Mouse (Mus musculus): Measurements from ENCODE around the gene Olfr912. TPM values are rescaled to one million over a fixed set of nuclear protein-coding genes. Genes with fewer than 3 reads are reported as not detected.

Olfr912 gene
- not detected for total RNA-seq (2021)
- long read RNA-seq, experiment 1 = 0 reads
- long read RNA-seq, experiment 2 = 0 reads

- DNase-seq (ENCODE audit: extremely low spot score in 1 of 2, low spot score in 2 of 2) = no peak
- H3K4me3 ChIP-seq = no peak within 1 kb of the TSS
- intact Hi-C loops (cut with DNase I) = no loop called here
- TF ChIP-seq CTCF (IDR thresholded peaks at IDR 0.05) = no peak
- H3K27ac ChIP-seq = no peak within 1 kb of the TSS
These were observed at the start of gene Olfr912 for GRCm38 (mm10) chr9:38579878-38580277. Gene Olfr912, plus strand, starts transcription at chr9:38580178.

GRCm38 (mm10) chr9:38537549-38537948 is 42.4 kb upstream of the Olfr912 start, which contains the start of gene Olfr910:
Gene Olfr910, plus strand, starts transcription at chr9:38537849.
- intact Hi-C loops (cut with DNase I) = no loop called here
- no peak within 1 kb of the TSS for H3K27ac ChIP-seq
- TF ChIP-seq CTCF (IDR thresholded peaks at IDR 0.05) = no peak
- H3K4me3 ChIP-seq = no peak within 1 kb of the TSS
- no peak for DNase-seq (ENCODE audit: extremely low spot score in 1 of 2, low spot score in 2 of 2)

GRCm38 (mm10) chr9:38591056-38591455 is 11.1 kb downstream of the Olfr912 start:
- Histone ChIP-seq H3K27ac (no peak overlapping the region), H3K4me3 (no peak overlapping the region)
- no peak for TF ChIP-seq CTCF (IDR thresholded peaks at IDR 0.05)
- DNase-seq (ENCODE audit: extremely low spot score in 1 of 2, low spot score in 2 of 2) = no peak
- intact Hi-C loops (cut with DNase I) = no loop called here

- H3K27ac ChIP-seq = no peak within 1 kb of the TSS
- no peak for TF ChIP-seq CTCF (IDR thresholded peaks at IDR 0.05)
- no peak within 1 kb of the TSS for H3K4me3 ChIP-seq
- intact Hi-C loops (cut with DNase I) = no loop called here
- no peak for DNase-seq (ENCODE audit: extremely low spot score in 1 of 2, low spot score in 2 of 2)
These were observed 12.5 kb downstream of the Olfr912 start, which contains the start of gene Olfr913 for GRCm38 (mm10) chr9:38592459-38592858. Gene Olfr913, plus strand, starts transcription at chr9:38592759.

GRCm38 (mm10) chr9:38604802-38605201 is 24.8 kb downstream of the Olfr912 start, which contains the start of gene Olfr914:
Gene Olfr914, plus strand, starts transcription at chr9:38605102.
- H3K4me3 ChIP-seq = no peak within 1 kb of the TSS
- TF ChIP-seq CTCF (IDR thresholded peaks at IDR 0.05) = no peak
- no peak for DNase-seq (ENCODE audit: extremely low spot score in 1 of 2, low spot score in 2 of 2)
- intact Hi-C loops (cut with DNase I) = no loop called here
- H3K27ac ChIP-seq = no peak within 1 kb of the TSS

GRCm38 (mm10) chr9:38632406-38632805 is 52.4 kb downstream of the Olfr912 start:
- intact Hi-C loops (cut with DNase I) = no loop called here

More at GRCm38 (mm10) chr9:38632406-38632805, 52.4 kb downstream of the Olfr912 start:
- Histone ChIP-seq H3K4me3 (no peak overlapping the region), H3K27ac (no peak overlapping the region)
- no peak for DNase-seq (ENCODE audit: extremely low spot score in 1 of 2, low spot score in 2 of 2)
- no peak for TF ChIP-seq CTCF (IDR thresholded peaks at IDR 0.05)

Other genes starting within 250 kb of the Olfr912 start
- not detected for gene Olfr898, start 231.8 kb upstream of the Olfr912 start, total RNA-seq (2021)
- gene Olfr250, start 213.3 kb upstream of the Olfr912 start, total RNA-seq (2021) = not detected
- not detected for gene Olfr251, start 203.1 kb upstream of the Olfr912 start, total RNA-seq (2021)
- not detected for gene Olfr147, start 178.5 kb upstream of the Olfr912 start, total RNA-seq (2021)
- gene Olfr901, start 150.7 kb upstream of the Olfr912 start, total RNA-seq (2021) = not detected
- not detected for gene Olfr902, start 132.5 kb upstream of the Olfr912 start, total RNA-seq (2021)
- gene Olfr904, start 117.0 kb upstream of the Olfr912 start, total RNA-seq (2021) = not detected
- gene Olfr905, start 109.1 kb upstream of the Olfr912 start, total RNA-seq (2021) = not detected
- gene Olfr906, start 93.1 kb upstream of the Olfr912 start, total RNA-seq (2021) = not detected
- not detected for gene Olfr907, start 84.4 kb upstream of the Olfr912 start, total RNA-seq (2021)
- gene Olfr911-ps1, start 58.6 kb upstream of the Olfr912 start, total RNA-seq (2021) = not detected
- gene Olfr910, start 42.3 kb upstream of the Olfr912 start, total RNA-seq (2021) = not detected
- gene Olfr913, start 12.6 kb downstream of the Olfr912 start, total RNA-seq (2021) = not detected
- not detected for gene Olfr914, start 24.9 kb downstream of the Olfr912 start, total RNA-seq (2021)
- gene Olfr916, start 79.7 kb downstream of the Olfr912 start, total RNA-seq (2021) = not detected
- not detected for gene Olfr917, start 85.7 kb downstream of the Olfr912 start, total RNA-seq (2021)
- gene Olfr918, start 94.4 kb downstream of the Olfr912 start, total RNA-seq (2021) = not detected
- not detected for gene Olfr919, start 123.5 kb downstream of the Olfr912 start, total RNA-seq (2021)
- 1 to 10 TPM; 7.6 to 9.1 TPM for gene Vwa5a, start 138.1 kb downstream of the Olfr912 start, total RNA-seq (2021)
- not detected for gene Olfr920, start 172.1 kb downstream of the Olfr912 start, total RNA-seq (2021)
- gene Olfr921, start 192.9 kb downstream of the Olfr912 start, total RNA-seq (2021) = not detected
- gene Olfr922, start 234.4 kb downstream of the Olfr912 start, total RNA-seq (2021) = not detected
- not detected for gene Olfr923, start 246.4 kb downstream of the Olfr912 start, total RNA-seq (2021)